11 mouse cellular contexts compared by ENCODE assay signal in the genomic region with DNA sequence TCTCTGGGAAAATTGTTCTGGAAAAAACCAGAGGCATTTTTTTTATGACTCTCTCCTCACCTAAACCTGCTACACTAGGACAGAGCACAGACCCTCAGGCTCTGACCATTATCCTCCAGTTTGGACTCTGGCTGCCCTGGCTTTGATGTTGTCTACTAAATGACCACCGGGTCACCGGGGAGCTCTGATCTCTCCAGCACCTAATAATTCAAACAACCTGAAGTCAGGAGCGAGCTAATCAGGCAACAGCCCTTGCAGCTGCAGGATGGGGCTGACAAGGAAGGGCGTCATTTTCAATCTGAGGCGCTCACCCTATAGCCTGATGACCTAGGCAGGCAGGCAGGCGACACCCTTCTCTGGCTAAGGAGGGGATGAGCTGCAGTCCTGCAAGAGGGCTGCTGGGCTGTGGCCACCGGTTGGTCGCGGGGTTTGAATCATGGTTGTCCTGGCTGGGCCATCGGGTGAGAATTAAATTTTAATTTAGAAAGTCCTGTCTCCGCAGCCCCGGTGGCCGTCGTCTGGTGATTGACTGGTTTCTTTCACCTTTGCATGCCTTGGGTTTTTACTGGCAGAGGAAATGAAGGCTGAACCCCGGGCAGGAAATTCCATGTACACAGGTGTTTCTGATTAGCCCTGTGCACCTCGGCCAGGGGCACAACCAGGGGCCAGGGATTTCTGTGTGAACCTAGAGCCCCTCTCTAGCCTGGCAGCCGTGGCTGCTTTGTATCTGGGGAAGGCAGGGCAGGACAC. TPM values are rescaled to one million over a fixed set of nuclear protein-coding genes. Genes with fewer than 3 reads are reported as not detected.
DNase-seq lines count a peak whose midpoint lies in the region; ATAC-seq and TF ChIP-seq lines count a peak whose summit lies in the region.
"Had no signal": no experiment of that assay in that cellular context is flagged by ENCODE, and none has a peak within 500 bp of the region (broad histone marks: within the 10 kb centered on the region; RNA-seq: fewer than 3 reads in every experiment).

No protein-coding gene starts in this region.

- WGBS in forebrain, embryonic 10.5 days: 47% methylated on average over 17 of the region's 17 CpGs
- WGBS in forebrain, postnatal 0 days: 59% methylated on average over 17 of the region's 17 CpGs
- WGBS in liver, embryonic 13.5 days (ENCODE audit: insufficient replicate concordance): 34% methylated on average over 17 of the region's 17 CpGs
- 22% methylated on average over 17 of the region's 17 CpGs for WGBS in intestine, embryonic 16.5 days
- 19% methylated on average over 17 of the region's 17 CpGs for WGBS in stomach, embryonic 15.5 days

- peak overlapping the region; percentile 76 for H3K27ac ChIP-seq in forebrain, embryonic 10.5 days
- no peak overlapping the region for H3K27ac ChIP-seq in forebrain, postnatal 0 days (ENCODE audit: low read depth, low read length)
- peak overlapping the region; percentile 23 for H3K27ac ChIP-seq in liver, embryonic 13.5 days
- peak overlapping the region; percentile 79 for H3K27ac ChIP-seq in intestine, embryonic 16.5 days (ENCODE audit: low read length)
- H3K27ac ChIP-seq in stomach, embryonic 15.5 days: no peak overlapping the region

- H3K36me3 ChIP-seq in forebrain, embryonic 10.5 days (replicated peaks): no peaks in the 10 kb centered on the region
- no peaks in the 10 kb centered on the region for H3K36me3 ChIP-seq in forebrain, postnatal 0 days (ENCODE audit: insufficient read depth)
- H3K36me3 ChIP-seq in liver, embryonic 13.5 days: no peaks in the 10 kb centered on the region
- no peaks in the 10 kb centered on the region for H3K36me3 ChIP-seq in intestine, embryonic 16.5 days (ENCODE audit: control insufficient read depth, insufficient read depth, low read length)
- H3K36me3 ChIP-seq in stomach, embryonic 15.5 days: no peaks in the 10 kb centered on the region

- no peak overlapping the region for H3K4me2 ChIP-seq in forebrain, postnatal 0 days (ENCODE audit: low read depth)
- H3K4me2 ChIP-seq in liver, embryonic 13.5 days: no peak overlapping the region
- peak overlapping the region; percentile 46 for H3K4me2 ChIP-seq in intestine, embryonic 16.5 days (ENCODE audit: low read depth, low read length)
- no peak overlapping the region for H3K4me2 ChIP-seq in stomach, embryonic 15.5 days

- peaks cover 5% of the 10 kb centered on the region for H3K27me3 ChIP-seq in forebrain, embryonic 10.5 days (ENCODE audit: poor library complexity, severe bottlenecking)
- H3K27me3 ChIP-seq in forebrain, postnatal 0 days (ENCODE audit: insufficient read depth, low read length): no peaks in the 10 kb centered on the region
- 0 out of 2 replicates have a peak, but pooled peaks cover 3% of the 10 kb centered on the region for H3K27me3 ChIP-seq in liver, embryonic 13.5 days
- H3K27me3 ChIP-seq in intestine, embryonic 16.5 days (replicated peaks; ENCODE audit: control insufficient read depth, insufficient read depth, low read length): no peaks in the 10 kb centered on the region
- H3K27me3 ChIP-seq in stomach, embryonic 15.5 days (replicated peaks): no peaks in the 10 kb centered on the region

- H3K4me3 ChIP-seq in forebrain, embryonic 10.5 days: no peak overlapping the region
- no peak overlapping the region for H3K4me3 ChIP-seq in forebrain, postnatal 0 days (ENCODE audit: low read depth, low read length)
- no peak overlapping the region for H3K4me3 ChIP-seq in liver, embryonic 13.5 days (replicated peaks)
- peak overlapping the region; percentile 8; the same call in 1 of the 2 replicates for H3K4me3 ChIP-seq in intestine, embryonic 16.5 days (ENCODE audit: low read length)
- no peak overlapping the region for H3K4me3 ChIP-seq in stomach, embryonic 15.5 days (replicated peaks)

- no peak overlapping the region for H3K9ac ChIP-seq in forebrain, postnatal 0 days
- no peak overlapping the region for H3K9ac ChIP-seq in liver, embryonic 13.5 days
- H3K9ac ChIP-seq in intestine, embryonic 16.5 days (ENCODE audit: low read depth, low read length): peak overlapping the region; percentile 40; the same call in 1 of the 2 replicates
- no peak overlapping the region for H3K9ac ChIP-seq in stomach, embryonic 15.5 days

- ATAC-seq in forebrain, postnatal 0 days: no peak
- no peak for ATAC-seq in liver, embryonic 13.5 days (ENCODE audit: low read depth)
- ATAC-seq in intestine, embryonic 16.5 days: peak; percentile 76
- 0 out of 2 replicates have a peak, but pooled peaks have one; percentile 25 for ATAC-seq in stomach, embryonic 15.5 days (ENCODE audit: insufficient read depth, low FRiP score, low read depth)

- H3K4me1 ChIP-seq in forebrain, embryonic 10.5 days: peaks cover 49% of the 10 kb centered on the region
- H3K4me1 ChIP-seq in forebrain, postnatal 0 days (ENCODE audit: insufficient read depth): no peaks in the 10 kb centered on the region
- H3K4me1 ChIP-seq in liver, embryonic 13.5 days (replicated peaks): peaks cover 16% of the 10 kb centered on the region
- H3K4me1 ChIP-seq in intestine, embryonic 16.5 days (ENCODE audit: control insufficient read depth, insufficient read depth, low read length): peaks cover 25% of the 10 kb centered on the region
- H3K4me1 ChIP-seq in stomach, embryonic 15.5 days: peaks cover 30% of the 10 kb centered on the region

- no peak for TF ChIP-seq CTCF in forebrain, postnatal 0 days (IDR thresholded peaks at IDR 0.05; ENCODE audit: low read depth)

- DNase-seq in forebrain, embryonic 10.5 days (ENCODE audit: extremely low spot score, low spot score): peak; percentile 43
- no peak for DNase-seq in forebrain, postnatal 0 days
- no peak for DNase-seq in liver, embryonic 13.5 days
- no peak for DNase-seq in liver
- no peak for DNase-seq in urinary bladder, postnatal 4 days (ENCODE audit: low spot score in 2 of 2)
- no peak for DNase-seq in B cell, adult 2 months
- DNase-seq: cerebellum, adult 9-10 months; gastrocnemius, postnatal 25 days; right cerebral cortex, postnatal 4 days had no signal

- no peaks in the 10 kb centered on the region for H3K9me3 ChIP-seq in forebrain, embryonic 10.5 days
- no peaks in the 10 kb centered on the region for H3K9me3 ChIP-seq in forebrain, postnatal 0 days (ENCODE audit: low read length)
- no peaks in the 10 kb centered on the region for H3K9me3 ChIP-seq in liver, embryonic 13.5 days (replicated peaks)
- H3K9me3 ChIP-seq in intestine, embryonic 16.5 days (ENCODE audit: control insufficient read depth, low read length): no peaks in the 10 kb centered on the region
- H3K9me3 ChIP-seq in stomach, embryonic 15.5 days: no peaks in the 10 kb centered on the region

RNA-seq across cellular contexts. Expression of gene Tifab, which starts 18.9 kb away (rescaled TPM):
- polyA plus RNA-seq in forebrain, embryonic 10.5 days (2016; fragmentation: Nextera tagmentation; extraction: Ambion mirVana): 0.97 and 1.2 TPM in 2 replicates
- 0.05 and 0.92 TPM in 2 replicates for total RNA-seq in forebrain, postnatal 0 days (2014; rRNA removed)
- polyA plus RNA-seq in forebrain, postnatal 0 days (2015; fragmentation: Nextera tagmentation; extraction: Ambion mirVana): 0.58 and 0.61 TPM in 2 replicates
- 5.7 and 5.9 TPM in 2 replicates for polyA plus RNA-seq in liver, embryonic 13.5 days (2015; fragmentation: Nextera tagmentation; extraction: Ambion mirVana)
- 4.8 and 4.9 TPM in 2 replicates for polyA plus RNA-seq in intestine, embryonic 16.5 days (2015; fragmentation: Nextera tagmentation; extraction: Ambion mirVana)
- polyA plus RNA-seq in stomach, embryonic 15.5 days (2015; fragmentation: Nextera tagmentation; extraction: Ambion mirVana): 4.0 and 5.0 TPM in 2 replicates

RNA-seq across cellular contexts. Expression of gene H2afy, which starts 23.6 kb away (rescaled TPM):
- polyA plus RNA-seq in forebrain, embryonic 10.5 days (2016; fragmentation: Nextera tagmentation; extraction: Ambion mirVana): 554 and 558 TPM in 2 replicates
- total RNA-seq in forebrain, postnatal 0 days (2014; rRNA removed): 151 and 181 TPM in 2 replicates
- polyA plus RNA-seq in forebrain, postnatal 0 days (2015; fragmentation: Nextera tagmentation; extraction: Ambion mirVana): 169 and 171 TPM in 2 replicates
- polyA plus RNA-seq in liver, embryonic 13.5 days (2015; fragmentation: Nextera tagmentation; extraction: Ambion mirVana): 109 and 121 TPM in 2 replicates
- 235 and 246 TPM in 2 replicates for polyA plus RNA-seq in intestine, embryonic 16.5 days (2015; fragmentation: Nextera tagmentation; extraction: Ambion mirVana)
- polyA plus RNA-seq in stomach, embryonic 15.5 days (2015; fragmentation: Nextera tagmentation; extraction: Ambion mirVana): 311 and 348 TPM in 2 replicates

Comparison
In these comparisons a context has a peak if more than half of its experiments do, and no peak if none do; other contexts are left out.
1. H3K27ac ChIP-seq: peak in forebrain, embryonic 10.5 days (single experiment), liver, embryonic 13.5 days (single experiment) and intestine, embryonic 16.5 days (single experiment); none in forebrain, postnatal 0 days (single experiment) and stomach, embryonic 15.5 days (single experiment).
2. ATAC-seq: peak in intestine, embryonic 16.5 days (single experiment) and stomach, embryonic 15.5 days (single experiment); none in forebrain, postnatal 0 days (single experiment) and liver, embryonic 13.5 days (single experiment).